Mouse (Mus musculus): ENCODE data around the gene Gm4450.
"Not testable (repeated sequence)": the region's sequence is repeated elsewhere in the genome, so short reads cannot be mapped to it uniquely, and the experiment has no call there.

Gene Gm4450

GRCm38 (mm10) chr3:98418991-98419785 lies 37.7 kb downstream of the Gm4450 start:
- DNase-seq (ENCODE audit: low read depth in 2 of 2, low spot score in 2 of 2), result no peak

- no peak for DNase-seq (ENCODE audit: low read depth in 2 of 2, low spot score in 2 of 2)
Observed at GRCm38 (mm10) chr3:98417328-98417727, 39.6 kb downstream of the Gm4450 start.

- no peak for DNase-seq (ENCODE audit: low read depth in 2 of 2, low spot score in 2 of 2)
Observed at GRCm38 (mm10) chr3:98416426-98417250, 40.3 kb downstream of the Gm4450 start.

DNA sequence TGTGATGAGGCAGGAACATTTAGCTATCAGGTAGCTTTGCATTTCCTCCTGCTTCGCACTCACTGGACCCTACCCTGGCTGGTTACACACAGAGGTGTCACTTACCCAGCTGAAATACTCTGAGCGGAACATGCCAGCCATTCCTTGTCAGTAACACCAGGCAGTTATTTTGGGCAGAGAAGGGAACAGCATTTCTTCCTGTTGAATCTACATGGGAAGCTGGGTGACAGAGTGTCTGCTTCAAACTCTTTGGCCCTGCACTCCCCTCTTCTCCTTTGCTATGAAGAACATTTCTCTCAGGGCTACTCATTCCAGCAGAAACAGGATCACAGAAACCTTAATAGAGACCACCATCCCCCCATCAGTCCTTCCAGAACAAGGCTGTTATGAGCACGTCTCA lies 42.6 kb downstream of the Gm4450 start:
- no peak for DNase-seq (ENCODE audit: low read depth in 2 of 2, low spot score in 2 of 2)

DNA sequence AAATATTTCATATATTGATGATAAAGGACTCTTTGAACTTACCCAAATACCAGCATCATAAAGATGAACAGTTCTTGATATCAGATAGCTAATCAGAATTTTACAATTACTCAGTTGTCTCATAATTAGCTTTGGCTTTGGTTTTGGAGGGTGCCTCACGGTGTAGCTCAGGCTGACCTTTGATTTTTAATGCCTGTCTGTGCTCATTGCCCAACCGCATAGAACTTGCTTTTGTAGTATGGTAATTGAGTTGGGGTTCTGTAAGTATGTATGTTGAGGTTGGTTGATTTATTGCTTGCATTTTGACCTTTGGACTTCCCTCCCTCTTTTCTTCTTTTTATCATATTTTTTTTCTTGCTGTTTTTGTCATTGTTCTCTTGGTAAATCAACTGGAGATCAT lies 43.2 kb downstream of the Gm4450 start:
- no peak for DNase-seq (ENCODE audit: low read depth in 2 of 2, low spot score in 2 of 2)

DNA sequence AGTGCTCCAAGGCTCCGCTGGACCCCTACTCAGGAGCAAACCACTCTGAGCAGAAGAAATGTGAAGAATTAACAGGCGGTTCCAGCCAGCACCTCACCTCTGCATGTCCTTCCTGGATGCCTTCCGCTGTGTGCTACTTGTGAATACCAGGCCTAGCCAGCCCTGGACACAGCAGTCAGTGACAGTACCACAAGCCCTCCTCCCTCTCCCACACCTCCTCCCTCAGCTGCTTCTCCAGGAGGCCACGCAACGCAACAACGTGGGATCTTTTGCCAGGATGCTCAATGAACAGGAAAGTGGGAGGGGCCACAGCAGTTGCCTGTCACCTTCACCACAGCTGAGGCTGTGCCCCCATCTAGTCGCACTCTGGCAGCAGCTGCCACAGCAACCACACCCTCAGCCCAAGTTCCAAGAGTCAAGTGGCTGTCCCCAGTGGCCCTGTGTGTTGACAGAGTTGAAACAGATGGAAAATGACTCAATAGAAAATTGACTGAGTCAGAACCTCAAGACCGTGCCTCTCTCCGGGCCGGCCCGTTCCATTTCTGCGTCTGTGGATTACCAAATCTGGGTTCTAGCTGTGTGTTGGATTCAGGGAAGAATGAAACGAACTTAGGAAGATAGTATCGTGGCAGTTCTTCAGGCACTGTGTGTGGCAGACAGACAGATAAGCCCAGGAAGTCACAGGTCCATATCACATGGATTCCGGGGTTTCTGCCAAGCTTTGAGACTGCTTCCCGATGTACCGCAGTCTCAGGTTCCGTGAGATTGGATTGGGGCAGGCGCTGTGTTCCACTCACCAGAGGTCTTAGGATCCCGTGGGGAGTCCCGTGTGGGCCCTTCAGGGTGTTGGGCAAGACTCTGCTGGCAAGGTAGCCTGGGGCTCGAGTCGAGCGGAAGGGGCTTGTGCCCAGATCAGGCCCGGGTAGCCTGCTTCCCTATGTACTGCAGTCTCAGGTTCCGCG lies 46.0 kb downstream of the Gm4450 start:
- DNase-seq (ENCODE audit: low read depth in 2 of 2, low spot score in 2 of 2), result not testable (repeated sequence)

DNA sequence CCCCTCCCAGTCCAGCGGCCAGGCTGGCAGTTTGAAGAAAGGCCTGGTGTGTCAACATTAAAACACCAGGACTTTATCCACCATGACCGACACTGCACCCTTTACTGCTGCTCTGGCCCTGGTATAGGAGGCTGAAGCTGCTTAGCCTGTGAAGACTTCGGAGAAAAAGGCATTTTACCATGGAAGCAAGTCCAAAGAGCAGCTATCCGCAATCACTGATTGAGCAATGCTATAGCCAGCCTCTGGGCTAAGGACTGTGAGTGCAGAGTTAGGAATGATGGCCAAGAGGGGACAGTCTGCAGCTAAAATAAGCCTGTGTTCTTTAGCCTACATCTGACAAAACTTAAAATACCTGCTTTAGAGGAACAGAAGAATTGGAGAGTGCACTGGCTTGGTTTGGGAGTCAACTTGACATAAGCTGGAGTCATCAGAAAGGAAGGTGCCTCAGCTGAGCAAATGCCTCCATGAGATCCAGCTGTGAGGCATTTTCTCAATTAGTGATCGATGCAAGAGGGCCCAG lies 49.6 kb downstream of the Gm4450 start:
- not testable (repeated sequence) for DNase-seq (ENCODE audit: low read depth in 2 of 2, low spot score in 2 of 2)

DNA sequence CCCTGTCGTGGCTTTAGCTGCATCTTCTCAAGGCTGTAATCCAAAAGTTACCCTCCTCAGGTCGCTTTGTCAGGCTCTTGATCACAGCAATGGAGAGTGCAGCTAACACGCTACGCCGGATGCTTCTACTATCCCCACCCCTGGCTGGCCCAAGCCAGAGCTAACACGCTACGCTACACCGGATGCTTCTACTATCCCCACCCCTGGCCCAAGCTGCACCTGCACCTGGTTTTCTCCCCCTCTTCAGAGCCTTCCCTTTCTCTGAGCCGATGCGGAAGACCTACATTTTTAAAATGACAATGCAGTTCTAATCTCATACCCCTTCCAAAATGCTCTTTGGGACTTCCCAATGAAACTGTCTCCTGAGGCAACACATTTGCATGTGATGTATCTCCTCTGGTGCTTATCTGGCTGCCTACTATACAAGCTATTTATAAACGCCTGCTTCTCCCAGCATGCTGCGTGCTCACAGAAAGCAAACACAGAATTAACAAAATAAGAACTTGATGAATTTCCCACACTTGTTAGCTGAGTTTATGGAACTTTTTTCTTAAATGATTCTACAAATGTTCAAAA lies 50.3 kb downstream of the Gm4450 start:
- not testable (repeated sequence) for DNase-seq (ENCODE audit: low read depth in 2 of 2, low spot score in 2 of 2)

GRCm38 (mm10) chr3:98405877-98406276 lies 51.0 kb downstream of the Gm4450 start:
- DNase-seq (ENCODE audit: low read depth in 2 of 2, low spot score in 2 of 2), result not testable (repeated sequence)

- not testable (repeated sequence) for DNase-seq (ENCODE audit: low read depth in 2 of 2, low spot score in 2 of 2)
Observed at GRCm38 (mm10) chr3:98404268-98404895, 52.5 kb downstream of the Gm4450 start.
